Mouse (Mus musculus) cerebellum, adult 8-10 months (tissue): Measurements from ENCODE around the gene Bcl10.

ENCODE experiments used
- DNase-seq: peaks from one replicate; pipeline ENCODE4 v3.0.0; 2022

Gene Bcl10

GRCm38 (mm10) chr3:145916374-145916773 is 6.2 kb upstream of the Bcl10 start:
- DNase-seq = no peak

- no peak for DNase-seq
Observed at GRCm38 (mm10) chr3:145916826-145917225, 5.8 kb upstream of the Bcl10 start.

GRCm38 (mm10) chr3:145922971-145923370 is 367 bp downstream of the Bcl10 start:
- DNase-seq = no peak

- DNase-seq = peak; percentile 98
Observed at GRCm38 (mm10) chr3:145923874-145924577, 1.4 kb downstream of the Bcl10 start.

- peak; percentile 56 for DNase-seq
Observed at GRCm38 (mm10) chr3:145924649-145925337, 2.2 kb downstream of the Bcl10 start.

- DNase-seq = no peak
Observed at GRCm38 (mm10) chr3:145925506-145925905, 2.9 kb downstream of the Bcl10 start.

GRCm38 (mm10) chr3:145929525-145930400 is 7.2 kb downstream of the Bcl10 start:
- no peak for DNase-seq

- no peak for DNase-seq
Observed at GRCm38 (mm10) chr3:145933845-145934244, 11.2 kb downstream of the Bcl10 start.

GRCm38 (mm10) chr3:145937505-145938404 is 15.2 kb downstream of the Bcl10 start, which contains the start of gene 2410004B18Rik:
Gene 2410004B18Rik (plus strand): TSS chr3:145938014.
- DNase-seq = peak; percentile 92

- DNase-seq = peak; percentile 17
Observed at GRCm38 (mm10) chr3:145938405-145939349, 16.1 kb downstream of the Bcl10 start.

GRCm38 (mm10) chr3:145939402-145939801 is 16.8 kb downstream of the Bcl10 start:
- DNase-seq = no peak

GRCm38 (mm10) chr3:145939971-145940370 is 17.4 kb downstream of the Bcl10 start:
- DNase-seq = no peak

- DNase-seq = peak; percentile 43
Observed at GRCm38 (mm10) chr3:145941971-145942370, 19.4 kb downstream of the Bcl10 start.

GRCm38 (mm10) chr3:145944348-145944747 is 21.7 kb downstream of the Bcl10 start:
- DNase-seq = no peak

GRCm38 (mm10) chr3:145945904-145946303 is 23.3 kb downstream of the Bcl10 start:
- DNase-seq = no peak

- no peak for DNase-seq
Observed at GRCm38 (mm10) chr3:145946654-145947053, 24.1 kb downstream of the Bcl10 start.

- DNase-seq = no peak
Observed at GRCm38 (mm10) chr3:145947539-145948204, 25.1 kb downstream of the Bcl10 start.

GRCm38 (mm10) chr3:145950034-145950814 is 27.6 kb downstream of the Bcl10 start:
- no peak for DNase-seq

GRCm38 (mm10) chr3:145950815-145951130 is 28.2 kb downstream of the Bcl10 start:
- DNase-seq = no peak
